Mouse (Mus musculus): ENCODE results near the gene Comt.

DNA sequence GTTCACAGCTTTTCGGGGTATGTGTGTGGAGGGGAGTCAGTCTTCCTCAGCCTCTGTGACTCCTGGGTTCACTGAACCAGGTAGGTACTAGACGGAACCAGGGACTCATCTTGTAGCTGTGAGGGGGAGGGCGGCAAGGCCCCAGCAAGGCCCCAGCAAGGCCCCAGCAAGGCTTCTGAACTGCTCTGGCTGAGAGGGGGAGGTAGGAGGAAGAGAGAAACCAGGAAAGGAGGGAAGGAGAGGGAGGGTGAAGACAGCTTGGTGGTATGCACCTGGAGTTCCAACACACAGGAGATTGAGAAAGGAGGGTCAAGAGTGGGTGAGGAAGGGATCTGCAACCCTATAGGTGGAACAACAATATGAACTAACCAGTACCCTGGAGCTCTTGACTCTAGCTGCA is 9.8 kb downstream of the Comt start:
- TF ChIP-seq CTCF (IDR thresholded peaks at IDR 0.05; ENCODE audit: low read depth) (no peak), EP300 (IDR thresholded peaks at IDR 0.05; ENCODE audit: low read depth) (no peak)

All from liver, embryonic 14.5 days (tissue).